Mouse (Mus musculus) CD4-positive helper T cell, adult 2 months (primary cell): ENCODE results near the gene Cux1.
A peak's percentile ranks its signal among the peaks of the same experiment; 100 is the strongest.

Experiments
- DNase-seq: peaks from one replicate; pipeline ENCODE4 v3.0.0-alpha.2; 2012; ENCODE audit warnings: low read depth, missing footprints, low spot score

Gene Cux1

DNA sequence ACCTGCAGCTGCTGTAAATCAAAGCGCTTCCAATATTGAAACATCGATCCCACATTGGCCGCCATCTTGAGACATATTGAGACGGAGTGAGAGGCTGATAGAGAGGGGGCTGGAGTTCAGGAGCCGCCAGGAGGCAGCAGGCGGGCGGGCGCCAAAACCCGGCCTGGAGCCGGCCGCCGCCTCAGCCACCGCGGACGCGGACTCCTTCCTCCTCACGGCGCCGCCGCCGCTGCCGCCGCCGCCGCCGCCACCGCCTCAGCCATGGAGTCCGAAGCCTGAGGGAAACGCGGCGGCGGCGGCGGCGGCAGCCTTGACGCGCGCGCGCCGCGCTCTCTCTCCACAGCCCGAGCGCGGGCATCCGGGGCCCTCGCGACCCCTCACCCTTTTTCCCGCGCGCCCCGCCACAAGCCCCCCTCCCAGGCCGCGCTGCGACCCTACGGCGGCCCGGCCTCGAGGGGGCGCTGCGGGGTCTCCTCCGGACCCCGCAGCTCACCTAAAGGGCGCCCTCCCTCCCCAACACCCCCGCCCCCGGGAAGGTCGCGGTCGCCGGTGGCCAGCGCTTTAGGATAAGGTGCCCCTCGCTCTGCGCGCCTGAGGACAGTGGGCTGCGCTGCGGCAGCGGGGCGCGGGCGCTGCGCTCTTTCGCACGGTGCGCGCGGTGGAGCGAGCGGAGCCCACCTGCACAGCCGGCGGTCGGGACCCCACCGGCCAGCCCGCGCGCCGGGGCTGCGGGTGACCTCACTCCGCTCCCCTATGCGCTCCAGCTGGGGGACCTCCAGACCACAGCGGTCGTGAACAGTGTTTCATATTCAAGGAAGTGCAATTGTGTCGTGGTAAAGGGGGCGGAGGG lies at the start of gene Cux1:
TSS of gene Cux1 (minus strand) at position 315 of the 850 bp plus-strand sequence.
- peak; percentile 91 for DNase-seq

DNA sequence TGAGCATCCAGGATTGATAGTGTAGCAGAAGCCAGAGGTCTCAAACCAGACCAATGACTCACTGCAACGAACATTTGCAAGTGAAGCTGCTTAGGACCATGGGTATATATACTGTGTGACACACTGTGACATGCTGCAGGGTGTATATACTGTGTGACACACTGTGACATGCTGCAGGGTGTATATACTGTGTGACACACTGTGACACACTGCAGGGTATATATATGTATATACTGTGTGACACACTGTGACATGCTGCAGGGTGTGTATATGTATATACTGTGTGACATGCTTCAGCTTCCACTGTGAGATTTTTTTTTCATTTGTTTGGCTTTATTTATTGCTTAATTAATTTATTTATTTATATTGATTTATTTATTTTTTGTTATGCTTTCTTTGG lies 45.1 kb upstream of the Cux1 start:
- no peak for DNase-seq

DNA sequence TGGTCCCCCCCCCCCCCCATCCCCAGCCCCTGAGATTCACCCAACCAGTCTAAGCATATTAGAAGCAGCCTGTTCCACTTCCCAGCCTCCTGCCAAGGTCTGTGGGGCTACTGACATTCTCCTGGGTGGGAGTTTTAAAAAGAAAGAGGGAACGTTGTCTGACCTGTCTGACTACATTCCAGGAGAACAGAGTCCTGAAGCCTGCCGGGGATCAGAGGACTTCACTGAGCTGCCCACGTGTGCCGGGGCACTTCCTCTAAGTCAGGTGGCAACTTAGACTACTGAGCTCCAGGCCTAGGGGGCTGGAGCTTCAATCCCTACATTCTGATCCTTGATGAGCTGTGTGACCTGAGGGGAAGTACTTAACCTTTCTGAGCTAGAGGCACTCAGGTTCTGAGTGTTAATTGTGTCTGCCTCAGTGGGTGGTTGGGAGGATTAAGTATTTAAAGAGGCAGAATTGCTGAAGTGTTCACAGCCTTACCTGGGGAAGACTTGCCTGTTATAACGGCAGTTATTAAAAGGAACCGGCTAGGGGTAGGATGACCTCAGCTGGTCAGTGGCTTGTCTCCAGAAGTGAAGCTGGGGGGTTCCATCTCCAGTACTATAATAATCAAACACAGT lies 41.6 kb upstream of the Cux1 start:
- no peak for DNase-seq

DNA sequence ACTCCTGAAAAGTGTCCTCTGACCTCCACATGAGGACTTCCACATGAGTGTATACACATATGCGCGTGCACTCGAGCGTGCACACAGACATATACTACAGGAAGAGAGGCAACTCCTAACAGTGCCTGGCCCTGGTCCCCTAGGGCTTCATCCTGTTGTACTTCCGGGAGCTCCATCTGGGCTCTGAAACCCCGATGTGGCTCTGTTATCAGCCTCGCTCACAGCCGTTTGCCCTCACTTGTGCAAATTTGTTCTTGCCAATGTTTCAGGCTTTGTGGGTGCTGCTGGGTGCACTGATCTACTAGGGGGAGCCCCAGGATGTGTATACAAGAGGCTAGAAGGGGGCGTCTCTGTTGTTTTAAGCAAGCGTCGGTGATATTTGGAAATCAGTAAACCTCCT lies 37.9 kb upstream of the Cux1 start:
- no peak for DNase-seq

DNA sequence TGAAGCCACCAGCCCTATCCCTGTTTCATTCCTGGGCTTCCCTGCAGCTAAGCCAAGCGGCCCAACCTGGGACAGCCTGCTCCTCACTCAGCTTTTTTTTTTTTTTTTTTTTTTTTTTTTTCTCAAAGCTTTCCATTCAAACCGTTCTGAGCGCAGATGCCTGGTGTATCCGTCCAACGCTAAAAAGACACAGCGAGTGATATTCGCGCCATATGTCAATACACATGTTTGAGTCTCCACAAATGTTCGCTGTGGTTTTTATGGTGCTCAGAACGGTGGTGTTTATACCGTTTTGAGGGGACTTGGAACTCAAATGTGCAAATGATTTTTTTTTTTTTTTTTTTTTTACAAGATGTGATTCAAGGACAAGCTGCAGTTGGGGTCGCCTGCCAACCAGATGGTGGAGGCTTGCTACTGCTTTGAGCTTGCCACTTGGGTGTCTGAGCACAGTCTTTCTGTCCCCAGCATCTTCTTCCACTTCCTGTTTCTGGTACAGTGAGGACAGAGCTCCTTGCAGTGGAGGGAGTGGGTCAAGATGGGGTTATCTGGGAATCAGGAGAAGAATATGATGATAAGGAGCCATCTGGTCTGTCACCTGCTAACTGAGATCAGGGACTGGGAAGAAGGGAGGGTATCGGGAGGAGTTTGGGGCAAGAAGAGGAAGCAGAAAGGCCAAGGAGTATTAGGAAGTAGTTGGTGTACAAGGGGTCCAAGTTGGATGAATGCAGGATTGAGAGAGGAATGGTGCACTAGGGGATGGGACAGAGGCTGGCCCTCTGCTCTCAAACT lies 36.1 kb upstream of the Cux1 start:
- DNase-seq: no peak

DNA sequence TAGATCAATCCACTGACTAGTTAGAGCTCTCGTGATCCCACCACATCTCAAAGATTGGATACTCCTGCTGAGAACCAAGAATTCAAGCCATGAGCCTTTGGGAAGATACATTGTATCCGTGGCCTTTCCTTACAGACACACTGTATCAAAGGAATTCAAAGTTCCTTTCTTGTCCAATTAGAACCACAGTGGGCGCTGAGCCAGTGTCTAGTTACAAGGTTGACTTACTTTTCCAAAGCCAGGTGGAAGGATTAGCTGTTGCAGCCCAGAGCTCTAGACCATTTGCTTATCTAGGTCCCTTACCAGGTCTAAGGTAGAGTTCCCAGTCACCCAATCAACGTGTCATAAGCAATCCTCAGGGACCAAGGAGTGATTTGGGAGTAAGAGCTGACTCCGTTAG lies 33.2 kb upstream of the Cux1 start:
- DNase-seq: no peak

DNA sequence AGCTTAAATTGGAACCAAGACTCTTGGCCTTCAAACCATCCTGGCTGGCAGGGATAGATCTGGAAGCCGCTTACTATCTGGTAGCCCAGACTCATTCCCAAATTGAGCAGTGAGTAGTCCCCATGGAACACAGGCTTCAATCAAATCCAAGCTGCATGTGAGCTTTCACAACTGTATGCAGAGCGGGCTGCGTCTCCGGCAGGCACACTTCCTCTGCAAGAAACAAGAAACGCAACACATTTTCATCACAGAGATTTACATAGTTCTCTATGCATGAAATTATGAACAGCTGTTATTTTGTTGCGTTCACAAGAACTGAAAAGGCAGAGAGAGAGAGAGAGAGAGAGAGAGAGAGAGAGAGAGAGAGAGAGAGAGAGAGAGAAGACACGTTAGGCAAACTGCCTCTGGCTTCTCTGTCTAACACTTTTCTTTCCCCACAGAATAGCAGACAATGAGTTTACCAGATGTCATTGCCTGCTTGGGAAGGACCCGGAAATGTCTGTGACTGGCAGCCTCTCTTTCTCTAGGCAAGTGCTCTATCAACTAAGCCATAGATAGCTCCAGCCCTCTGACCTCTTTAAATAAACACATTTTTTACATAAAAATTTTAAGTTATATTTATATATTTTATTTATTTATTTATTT lies 27.7 kb upstream of the Cux1 start:
- no peak for DNase-seq

DNA sequence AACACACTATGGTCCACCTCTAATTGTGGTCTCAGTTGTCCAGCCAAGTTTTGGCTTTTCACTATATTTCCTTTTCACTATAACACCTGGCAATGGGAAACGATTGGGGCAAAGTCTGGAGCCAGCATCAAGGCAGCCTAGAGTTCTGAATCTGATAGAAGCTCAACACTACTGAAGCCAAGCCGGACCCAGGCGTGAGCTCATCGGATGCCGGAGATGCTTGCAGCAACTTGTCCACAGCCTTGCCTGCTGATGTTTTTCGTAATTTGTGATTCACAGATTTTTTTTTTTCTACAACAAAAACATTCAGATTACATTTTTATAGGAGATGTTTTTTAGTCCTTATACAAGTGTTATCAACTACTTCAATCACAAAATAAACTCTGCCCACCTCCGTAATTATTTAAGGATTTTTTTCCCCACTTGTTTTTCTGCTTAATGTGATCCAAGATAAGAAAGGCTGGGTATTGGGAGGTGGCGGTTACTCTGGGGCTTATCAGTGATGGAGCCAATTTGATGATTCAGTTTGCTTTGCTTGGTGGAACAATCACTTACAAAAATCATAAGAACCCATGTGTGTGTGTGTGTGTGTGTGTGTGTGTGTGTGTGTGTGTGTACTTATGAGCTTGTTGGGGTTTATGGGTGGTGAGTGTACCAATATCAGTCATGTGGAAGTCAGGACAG lies 24.7 kb upstream of the Cux1 start:
- DNase-seq: no peak

DNA sequence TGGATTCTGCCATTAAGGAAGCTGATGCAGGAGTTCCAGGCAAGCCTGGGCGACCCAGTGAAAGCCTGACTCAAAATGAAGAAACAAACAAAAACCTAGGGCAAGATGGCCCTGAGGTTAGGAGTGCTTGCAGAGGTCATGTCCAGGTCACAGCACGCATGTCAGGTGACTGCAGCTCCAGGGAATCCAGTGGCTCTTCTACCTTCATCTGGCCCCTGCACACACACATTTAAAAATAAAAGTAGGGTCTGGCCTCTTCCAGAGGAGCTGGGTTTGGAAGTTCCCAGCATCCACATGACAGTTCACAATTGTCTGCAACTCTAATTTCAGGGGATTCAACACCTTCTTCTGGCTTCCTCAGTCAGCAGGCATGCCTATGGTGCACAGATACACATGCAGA lies 21.7 kb upstream of the Cux1 start:
- no peak for DNase-seq

DNA sequence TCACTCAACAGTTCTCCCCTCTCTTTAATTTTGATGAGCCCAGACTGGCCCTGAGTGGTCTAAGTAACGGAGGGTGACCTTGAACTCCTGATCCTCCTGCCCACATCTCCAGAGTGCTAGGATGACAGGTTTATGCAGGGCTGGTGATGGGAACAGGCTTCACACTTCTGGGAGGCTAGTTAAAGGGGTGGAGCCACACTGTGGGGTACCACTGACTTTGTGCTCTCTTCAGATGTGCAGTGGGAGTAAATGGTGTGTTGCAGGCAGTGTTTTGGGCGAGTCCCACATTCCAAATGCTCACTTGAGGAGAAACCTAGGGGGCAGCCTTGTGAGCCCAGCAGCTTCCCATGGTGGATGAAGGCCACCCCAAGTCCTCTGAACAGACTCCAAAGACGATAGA lies 21.2 kb upstream of the Cux1 start:
- no peak for DNase-seq

DNA sequence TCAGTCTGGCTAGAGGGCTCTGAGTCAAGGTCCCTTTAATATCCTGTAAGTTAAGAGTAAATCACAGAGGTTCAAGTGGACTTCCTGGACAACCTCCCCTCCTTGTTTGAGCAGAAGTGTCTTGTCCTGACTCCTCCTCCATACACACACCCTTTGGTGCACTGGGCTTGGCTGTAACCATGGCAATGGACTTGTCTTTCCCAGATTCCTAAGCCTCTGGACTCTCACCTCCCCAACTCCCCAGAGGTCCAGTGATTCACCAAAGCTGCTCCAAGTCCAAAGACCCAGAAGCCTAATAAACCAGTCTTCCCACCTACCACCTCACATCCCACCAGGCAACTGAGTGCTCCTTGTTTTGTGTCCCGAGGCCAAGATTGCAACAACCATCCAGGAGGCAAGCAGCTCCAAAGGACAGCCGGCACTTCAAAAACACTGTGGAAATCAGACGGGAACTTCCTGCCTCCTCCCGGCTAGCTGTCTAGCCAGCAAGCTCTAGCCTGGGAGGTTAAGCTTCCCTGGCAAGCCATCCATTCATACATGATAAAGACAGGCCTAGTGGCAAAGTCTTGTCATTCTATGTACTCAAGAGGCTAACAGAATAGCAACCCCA lies 17.5 kb upstream of the Cux1 start:
- no peak for DNase-seq

DNA sequence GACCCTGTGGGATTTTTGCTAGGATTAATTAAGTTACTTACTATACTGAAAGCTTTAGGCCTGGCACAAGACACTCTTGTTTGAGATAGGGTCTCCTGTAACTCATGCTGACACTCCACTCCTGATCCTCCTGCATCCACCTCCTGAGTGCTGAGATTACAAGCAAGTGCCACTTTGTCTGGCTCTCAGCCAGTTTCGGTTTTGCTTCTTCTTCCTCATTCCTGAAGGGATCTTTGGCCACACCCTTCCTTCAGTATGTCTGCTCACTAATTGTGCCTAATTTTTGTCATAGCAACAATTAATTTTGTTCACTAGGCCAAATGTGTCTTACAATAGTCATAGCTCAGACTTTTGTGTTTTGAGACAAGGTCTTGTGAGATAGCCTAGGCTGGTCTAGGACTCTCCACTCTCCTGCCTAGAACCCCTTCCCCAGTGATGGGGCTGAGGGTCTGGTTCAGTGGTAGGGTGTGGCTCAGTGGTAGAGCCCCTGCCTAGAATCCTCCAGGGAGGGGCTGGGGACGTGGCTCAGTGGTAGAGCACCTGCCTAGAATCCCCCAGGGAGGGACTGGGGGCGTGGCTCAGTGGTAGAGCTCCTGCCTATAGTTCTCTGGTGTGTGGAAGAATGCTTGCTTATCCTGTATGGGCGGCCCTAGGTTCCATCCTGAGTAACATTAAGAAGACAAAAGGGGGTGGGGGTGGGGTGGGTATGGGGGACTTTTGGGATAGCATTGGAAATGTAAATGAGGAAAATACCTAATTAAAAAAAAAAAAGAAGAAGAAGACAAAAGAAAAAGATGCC lies 16.6 kb upstream of the Cux1 start:
- no peak for DNase-seq

DNA sequence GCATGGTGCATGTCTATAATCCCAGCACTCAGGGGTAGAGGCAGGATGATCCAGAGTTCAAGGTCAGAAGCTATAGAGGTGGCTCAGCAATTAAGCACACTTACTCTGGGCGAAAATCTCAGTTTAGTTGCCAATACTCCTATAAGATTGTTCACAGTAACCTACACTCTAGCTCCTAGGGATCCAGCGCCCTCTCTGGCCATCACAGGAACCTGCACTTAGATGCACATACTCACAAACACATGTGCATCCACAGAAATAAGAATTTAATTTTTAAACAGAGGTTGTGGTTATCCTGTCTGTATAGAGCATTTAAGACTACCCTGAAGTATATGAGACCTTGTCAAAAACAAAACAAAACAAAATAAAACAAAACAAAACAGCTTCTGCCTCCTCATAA lies 16.0 kb upstream of the Cux1 start:
- no peak for DNase-seq

DNA sequence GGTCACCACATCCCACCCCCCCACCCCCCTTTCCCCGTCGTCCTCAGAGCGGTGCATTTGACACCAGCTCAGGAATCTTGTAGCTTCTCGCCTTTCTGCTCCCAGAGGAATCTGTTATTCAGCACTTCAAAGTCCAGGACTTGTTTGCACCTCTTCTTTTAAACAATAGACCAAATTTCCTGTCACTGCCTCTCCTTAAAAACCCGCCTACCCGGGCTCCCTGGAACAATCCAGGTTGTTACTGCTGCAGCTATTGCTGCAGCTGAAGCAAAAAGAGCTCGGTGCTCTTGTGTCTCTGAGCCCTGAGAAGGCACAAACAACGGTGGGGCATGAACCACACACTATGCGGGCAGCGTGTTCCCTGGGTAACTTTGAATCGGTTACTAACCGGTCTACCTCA lies 14.9 kb upstream of the Cux1 start:
- DNase-seq: no peak

DNA sequence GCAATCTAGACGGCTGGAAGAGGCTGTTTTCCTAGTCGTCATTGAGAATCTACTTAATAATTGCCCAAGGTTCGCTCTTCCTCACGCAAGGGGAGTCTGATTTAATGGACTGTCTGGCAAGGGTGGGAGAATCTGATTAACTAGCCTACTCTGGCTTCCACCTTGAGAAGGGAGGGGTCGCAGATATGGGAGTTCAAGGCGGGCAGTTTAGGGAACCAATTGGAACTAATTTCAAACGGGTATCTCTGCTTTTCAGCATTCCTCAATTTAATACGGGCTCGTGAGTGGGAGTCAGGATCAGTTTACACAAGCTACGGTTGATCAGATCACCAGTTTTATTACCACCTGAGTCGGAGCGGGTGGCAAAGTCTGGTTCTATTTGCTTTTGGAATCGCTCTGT lies 14.3 kb upstream of the Cux1 start:
- no peak for DNase-seq

DNA sequence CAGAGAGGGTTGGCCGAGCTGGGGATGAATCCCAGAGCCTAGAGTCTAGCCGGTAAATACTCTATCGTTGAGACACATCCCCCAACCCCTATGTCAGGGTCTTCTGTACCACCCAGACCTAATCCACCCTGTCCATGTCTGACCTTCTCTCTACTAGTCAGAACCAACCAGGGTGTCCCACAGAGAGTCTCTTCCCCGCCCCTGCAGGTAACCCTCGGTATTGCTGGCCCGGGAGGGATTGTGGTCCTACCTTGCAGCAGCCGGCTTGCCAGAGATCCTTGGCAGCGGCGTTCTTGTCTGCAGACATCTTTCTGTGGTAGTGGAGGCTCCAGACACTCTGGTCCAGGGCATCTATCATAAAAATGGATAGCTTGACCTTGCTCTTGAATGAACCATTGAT lies 13.9 kb upstream of the Cux1 start:
- peak; percentile 30 for DNase-seq

DNA sequence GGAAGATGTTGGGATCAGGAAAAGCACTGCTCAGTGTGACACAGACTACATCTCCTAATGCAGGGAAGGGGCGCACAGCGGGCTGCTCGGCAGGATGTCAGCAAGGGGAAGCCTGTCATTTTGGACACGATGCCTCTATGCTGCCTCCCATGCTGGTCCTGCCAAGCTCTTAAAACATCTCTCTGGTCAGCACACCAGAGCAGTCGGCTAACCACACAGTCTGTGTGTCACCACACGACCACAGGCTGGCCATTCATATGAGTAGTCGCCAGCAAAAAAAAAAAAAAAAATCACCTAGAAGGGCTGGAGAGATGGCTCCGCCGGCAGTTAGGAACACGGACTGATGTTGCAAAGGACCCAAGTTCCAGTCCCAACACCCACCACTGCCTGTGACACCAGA lies 10.9 kb upstream of the Cux1 start:
- DNase-seq: no peak

DNA sequence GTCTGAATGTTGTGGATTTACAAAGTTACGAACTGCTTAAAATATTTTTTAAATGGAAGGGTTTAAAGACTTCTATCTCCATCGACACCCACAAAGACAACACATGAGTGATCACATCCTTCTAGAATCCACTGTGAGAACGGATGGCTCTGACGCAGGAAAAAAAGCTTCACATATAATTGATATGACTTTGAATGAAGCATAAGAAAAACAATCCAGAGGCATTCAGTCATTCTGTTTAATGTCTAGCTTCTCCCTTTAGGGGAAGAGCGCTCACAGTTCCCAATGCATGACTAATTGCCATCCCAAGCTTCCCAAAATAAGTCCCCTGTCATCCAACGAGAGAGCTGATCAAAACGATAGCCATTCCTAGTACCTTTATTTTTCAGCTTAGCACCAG lies 2.9 kb upstream of the Cux1 start:
- DNase-seq: no peak

DNA sequence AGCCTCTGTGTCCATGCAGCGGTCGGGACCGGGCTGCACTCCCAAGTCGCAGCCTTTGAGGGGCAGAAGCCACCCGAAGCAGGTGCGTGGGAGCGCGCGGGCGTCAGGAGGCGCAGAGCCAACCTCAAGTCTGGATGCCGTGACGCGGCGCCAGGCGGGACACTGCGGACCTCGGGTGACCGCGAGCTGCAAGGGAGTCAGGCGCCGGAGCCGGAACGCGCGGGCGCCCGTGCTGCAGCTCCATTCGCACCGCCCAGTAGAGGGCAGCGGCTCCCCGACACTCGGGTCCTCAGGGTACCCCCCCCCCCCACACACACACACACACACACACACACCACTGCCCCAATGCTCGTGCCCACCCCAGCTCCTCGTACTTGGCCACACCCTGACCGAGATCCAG lies 1.5 kb upstream of the Cux1 start:
- DNase-seq: peak; percentile 73

DNA sequence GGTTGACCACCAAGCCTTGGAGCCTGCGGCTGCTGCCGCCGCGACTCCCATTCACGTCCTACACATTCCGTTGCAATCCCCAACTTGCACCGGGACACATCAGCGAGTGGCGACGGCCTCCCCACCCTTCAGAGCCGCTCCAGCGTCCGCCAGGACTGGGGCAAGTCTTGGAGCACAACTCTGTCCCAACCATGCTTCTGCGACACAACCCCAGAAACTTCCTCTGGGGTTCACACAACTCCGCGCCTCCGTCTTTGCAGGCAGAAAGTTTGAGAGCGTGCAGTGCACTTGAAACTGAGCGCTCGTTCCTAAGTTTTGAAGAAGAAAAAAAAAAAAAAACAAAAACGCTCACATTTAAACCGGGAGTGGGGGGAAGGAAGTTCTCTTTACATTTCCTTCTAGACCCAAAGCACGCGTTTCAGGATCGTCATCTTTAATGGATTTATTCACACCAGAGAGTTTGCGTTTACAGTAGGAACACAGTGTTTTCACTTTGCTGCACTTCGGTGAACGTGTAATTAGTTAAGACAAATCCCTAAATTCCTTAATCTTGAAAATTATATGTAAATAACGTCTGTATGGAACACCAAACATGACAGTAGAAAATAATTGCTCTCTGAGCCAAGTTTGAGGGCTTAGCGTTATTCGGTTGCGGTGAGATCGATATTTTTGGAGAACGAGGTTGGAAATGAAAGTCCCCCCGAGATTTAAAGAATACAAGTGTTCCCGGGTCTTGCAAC lies 906 bp upstream of the Cux1 start:
- DNase-seq: no peak
